Mouse (Mus musculus) left cerebral cortex, adult 9 months (tissue): Measurements from ENCODE around the gene Kdm2b.

Experiments used
- DNase-seq, 2 experiments: peaks; one replicate each; pipeline ENCODE4 v3.0.0; 2022; ENCODE audit warnings: low spot score in 2 of 2

Kdm2b gene

GRCm38 (mm10) chr5:122972116-122972515 is 17.5 kb downstream of the Kdm2b start:
- DNase-seq: no peak

DNA sequence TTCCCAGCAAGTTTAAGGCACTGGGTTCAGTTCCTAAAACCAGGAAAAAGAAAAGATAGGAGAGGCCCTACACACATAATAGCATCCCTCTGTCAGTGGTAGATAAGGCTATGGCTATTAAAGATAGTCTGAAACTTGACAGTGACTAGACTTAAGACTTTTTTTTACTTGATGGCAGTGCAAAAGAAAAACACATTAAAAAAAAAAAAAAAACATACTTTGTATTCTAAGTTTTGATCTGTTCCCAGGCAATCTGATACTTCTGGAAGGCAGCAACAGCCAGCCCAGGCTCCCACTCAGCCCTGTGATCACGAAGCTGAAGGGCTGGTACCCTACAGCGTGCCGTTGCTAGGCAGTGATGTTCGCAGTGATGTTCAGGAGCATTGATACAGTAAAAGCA is 18.2 kb downstream of the Kdm2b start:
- no peak for DNase-seq

GRCm38 (mm10) chr5:122970056-122970455 is 19.6 kb downstream of the Kdm2b start:
- DNase-seq: no peak

DNA sequence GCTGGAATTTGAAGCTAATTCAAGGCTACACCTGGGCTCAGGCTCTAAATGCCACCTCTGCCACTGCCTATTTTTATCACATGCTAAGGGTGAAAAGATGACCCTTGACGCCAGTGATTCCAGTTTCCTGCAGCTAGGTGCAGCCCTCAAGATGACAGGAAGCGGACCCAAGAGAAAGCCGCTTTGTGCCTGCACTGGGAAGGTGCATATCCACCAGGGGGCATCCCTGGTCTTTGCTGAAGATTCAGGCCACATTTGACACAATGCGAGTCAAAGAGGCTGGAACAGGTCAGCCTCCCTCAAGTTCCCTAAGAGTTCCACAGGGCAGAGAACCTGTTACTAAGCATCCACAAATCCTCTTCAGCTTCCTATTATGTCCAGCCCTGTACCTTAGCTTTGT is 21.3 kb downstream of the Kdm2b start:
- DNase-seq: peak in 1 of 2 experiments; percentile 78

DNA sequence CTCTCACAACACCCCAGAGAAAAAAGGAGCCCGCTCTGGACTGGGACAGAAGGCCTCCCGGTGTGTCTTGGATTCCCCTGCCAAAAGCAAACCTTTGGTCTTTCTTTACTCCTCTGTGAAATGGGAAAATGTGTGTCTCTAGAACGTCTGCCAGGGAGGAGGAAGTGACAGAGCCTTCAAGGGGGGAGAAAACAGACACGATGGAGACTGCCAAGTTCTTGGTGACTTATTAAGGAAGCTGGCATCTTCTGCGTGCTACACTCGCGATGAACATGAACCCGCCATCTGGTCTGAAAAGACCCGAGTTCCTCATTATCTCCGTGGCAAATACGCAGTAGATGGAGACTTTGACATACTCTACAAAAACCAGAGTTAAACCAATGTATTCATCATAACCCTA is 24.2 kb downstream of the Kdm2b start:
- no peak for DNase-seq

GRCm38 (mm10) chr5:122964853-122965252 is 24.8 kb downstream of the Kdm2b start:
- no peak for DNase-seq

DNA sequence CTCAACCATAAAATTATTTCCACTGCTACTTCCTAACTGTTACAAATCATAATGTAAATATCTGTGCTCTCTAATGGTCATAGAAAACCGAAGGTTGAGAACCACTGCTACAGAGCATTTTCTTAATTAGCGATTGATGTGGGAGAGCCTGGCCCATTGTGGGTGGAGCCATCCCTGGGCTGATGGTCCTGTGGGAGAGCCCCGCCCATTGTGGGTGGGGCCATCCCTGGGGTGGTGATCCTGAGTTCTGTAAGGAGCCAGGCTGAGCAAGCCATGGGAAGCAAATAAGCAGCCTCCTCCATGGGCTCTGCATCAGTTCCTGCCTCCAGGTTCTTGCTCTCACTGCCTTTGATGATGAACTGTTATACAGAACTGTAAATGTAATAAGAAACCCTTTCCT is 27.7 kb downstream of the Kdm2b start:
- no peak for DNase-seq

DNA sequence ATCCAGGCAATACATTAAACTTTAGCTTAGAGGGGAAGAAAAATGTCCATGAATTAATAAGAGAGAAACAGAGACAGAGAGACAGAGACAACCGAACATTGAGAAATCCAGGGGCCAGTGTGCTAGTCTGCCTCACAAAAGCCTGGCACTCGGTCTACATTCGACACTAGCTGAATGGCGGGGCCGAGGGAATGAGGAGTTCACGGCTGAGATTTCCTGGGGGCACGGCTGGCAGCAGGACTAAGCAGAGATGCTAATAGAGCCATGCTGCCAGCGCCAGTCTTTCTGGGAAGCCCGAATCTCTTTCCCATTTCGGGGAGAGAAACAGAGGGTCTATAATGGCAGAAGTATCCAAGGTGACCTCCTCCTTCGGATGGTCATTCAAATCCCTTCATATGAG is 30.2 kb downstream of the Kdm2b start:
- DNase-seq: no peak

DNA sequence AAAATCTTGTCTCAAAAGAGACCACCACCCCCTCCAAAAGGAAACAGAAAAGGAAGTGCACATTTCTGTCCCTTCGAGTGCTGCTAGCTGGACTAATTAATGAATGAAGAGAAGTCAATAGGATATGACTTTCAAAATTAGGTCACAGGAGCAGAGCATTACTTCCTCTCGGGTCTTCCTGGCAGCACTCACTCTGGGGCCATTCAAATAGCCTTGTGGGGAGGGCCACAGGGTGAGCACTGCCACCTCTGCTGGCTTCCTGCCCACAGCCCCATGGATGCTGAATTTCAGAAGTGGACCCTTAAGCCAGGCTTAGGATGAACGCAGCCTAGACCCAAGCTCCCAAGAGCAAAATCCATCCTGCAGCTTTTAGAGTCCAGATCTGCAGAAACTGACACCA is 33.6 kb downstream of the Kdm2b start:
- DNase-seq: no peak

DNA sequence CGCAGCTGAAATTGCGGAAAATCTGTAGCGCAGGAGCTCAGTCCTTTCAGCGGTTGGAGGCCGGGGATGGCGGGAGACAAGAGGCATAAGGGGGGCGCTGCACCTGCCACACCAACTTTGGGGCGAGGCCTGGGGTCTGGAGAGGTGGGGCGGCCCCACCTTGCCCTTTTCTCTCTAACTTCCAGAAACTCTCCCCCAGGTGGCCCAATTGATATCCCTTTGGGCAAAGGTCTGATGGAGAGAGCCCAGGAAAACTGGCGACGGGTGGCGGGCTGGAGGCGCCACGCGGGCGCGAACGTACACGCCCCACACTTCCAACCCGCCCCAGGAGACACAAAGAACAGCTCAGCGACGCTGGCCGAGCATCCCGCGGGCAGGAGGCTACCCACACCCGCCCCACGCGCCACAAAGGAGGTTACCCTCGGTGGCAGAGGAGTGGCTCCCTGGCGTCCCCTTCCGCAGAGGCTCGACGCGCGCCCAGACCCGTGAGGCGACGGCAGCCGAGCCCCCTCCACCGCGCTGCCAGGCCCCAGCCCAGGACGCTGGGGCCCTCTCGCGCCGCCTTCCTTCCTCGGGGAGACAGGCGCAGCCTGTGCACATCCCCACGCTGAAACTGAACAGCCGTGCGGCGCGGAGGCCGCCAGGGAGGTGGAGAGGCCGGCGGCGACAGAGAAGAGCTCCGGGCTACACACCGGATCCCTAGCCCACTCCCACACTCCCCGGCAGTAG is 37.5 kb downstream of the Kdm2b start:
- DNase-seq: no peak

- DNase-seq: peak in 1 of 2 experiments; percentile 38
Measured at GRCm38 (mm10) chr5:122951056-122951912, 38.3 kb downstream of the Kdm2b start.

DNA sequence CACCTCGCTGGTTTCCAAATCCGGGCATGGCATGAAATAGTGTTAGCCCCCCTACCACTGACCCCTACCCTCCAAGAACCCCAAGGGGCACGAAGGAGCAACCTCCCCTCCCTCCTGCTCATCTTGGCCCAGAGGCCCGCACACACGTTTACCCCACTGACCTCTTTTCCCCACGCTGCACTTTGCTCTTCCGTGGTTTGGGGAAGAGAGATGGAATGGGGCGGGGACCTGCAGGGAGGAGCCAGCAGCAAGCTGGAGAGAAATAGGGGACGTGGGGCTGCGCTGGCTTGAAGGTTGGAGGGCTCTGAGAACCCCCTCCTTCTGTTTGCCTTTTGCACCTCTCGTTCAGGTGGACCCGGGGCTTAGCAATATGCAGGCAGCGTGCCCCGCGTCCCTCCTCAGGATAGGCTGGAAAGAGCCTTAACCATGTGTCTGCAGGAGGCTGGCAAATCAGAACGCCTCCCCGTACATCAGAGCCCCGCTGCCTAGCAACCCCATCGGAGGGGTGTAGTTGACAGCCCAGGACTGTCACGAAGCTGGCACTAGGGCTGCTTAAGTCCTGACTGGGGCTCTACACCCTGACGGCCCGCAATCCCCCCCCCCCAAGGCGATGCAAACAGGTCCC is 39.2 kb downstream of the Kdm2b start:
- peak in 1 of 2 experiments; percentile 54 for DNase-seq

- no peak for DNase-seq
Measured at GRCm38 (mm10) chr5:122949101-122949500, 40.5 kb downstream of the Kdm2b start.

DNA sequence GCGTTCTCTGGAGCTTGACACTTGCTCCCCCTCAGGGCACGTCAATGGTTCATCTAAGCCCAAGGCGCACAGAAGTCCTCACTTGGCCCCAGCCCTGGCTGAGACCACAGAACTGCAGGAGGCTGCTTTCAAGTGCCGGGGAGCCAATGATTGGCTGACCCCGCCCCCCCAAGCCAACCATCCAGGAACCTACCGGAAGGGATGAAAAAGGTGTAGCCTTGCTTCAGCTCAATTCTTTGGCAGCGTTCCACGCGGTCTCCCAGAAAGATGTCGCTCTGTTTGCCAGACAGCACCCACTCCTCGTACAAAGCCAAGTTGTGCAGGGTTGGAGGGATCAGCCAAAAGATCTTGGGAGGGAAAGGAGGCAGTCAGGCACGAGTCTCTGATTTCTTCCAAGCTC is 42.1 kb downstream of the Kdm2b start:
- no peak for DNase-seq

GRCm38 (mm10) chr5:122938676-122939075 is 50.9 kb downstream of the Kdm2b start:
- DNase-seq: no peak

- no peak for DNase-seq
Measured at GRCm38 (mm10) chr5:122937958-122938540, 51.6 kb downstream of the Kdm2b start.

- DNase-seq: no peak
Measured at GRCm38 (mm10) chr5:122937031-122937430, 52.6 kb downstream of the Kdm2b start.

DNA sequence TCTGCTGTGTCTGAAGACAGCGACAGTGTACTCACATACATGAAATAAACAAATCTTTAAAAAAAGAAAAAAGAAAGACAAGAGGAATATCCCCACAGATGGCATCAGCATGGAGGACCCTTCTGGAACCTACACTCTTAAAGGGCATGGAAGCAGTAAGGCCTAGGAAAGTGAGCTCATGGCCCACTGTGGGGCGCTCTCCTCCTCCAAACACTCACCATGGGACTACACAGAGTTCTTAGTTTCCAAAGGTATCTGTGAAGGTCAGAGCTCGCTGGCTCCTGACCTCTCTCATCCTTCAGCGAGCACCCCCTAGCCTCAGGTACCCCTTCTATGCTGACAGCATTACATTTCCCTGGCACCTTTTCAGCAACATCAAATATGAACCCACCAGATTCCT is 53.8 kb downstream of the Kdm2b start:
- DNase-seq: no peak

DNA sequence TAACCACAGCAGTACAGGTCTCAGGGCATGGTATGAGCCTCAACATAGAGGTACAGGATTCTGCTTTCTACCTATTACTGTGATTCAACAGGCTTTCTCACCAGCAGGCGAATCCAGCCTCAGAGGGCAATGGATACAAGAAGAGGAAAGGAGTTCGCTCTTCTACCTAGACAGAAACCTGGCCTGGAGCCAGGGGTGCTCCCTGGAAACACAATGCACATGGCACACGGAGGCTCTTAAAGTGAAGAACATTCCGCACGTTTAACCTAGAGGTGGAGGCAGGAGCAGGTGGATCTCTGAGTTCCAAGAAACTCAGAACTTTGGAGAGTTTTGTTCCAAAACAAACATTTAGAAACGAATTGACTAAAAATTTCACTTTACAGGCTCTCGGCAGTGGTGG is 58.6 kb downstream of the Kdm2b start:
- DNase-seq: no peak

DNA sequence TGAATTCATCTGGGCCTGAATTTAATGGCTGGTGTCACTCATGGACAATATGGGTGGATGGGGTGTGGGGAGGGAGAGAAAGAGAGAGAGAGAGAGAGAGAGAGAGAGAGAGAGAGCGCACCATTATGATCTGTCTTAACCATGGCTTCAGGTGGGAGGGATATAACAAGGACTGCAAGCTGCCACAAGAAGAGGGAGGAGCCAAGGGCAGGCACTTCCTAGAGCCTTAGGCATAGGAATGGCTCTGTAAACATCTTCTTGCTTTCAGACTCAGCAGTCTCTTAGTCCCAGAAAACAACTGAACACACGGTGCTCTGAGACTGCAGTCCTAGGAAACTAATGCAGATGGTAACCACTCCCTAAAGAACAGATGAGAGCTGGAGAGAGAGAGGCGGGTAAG is 61.3 kb downstream of the Kdm2b start:
- DNase-seq: no peak

DNA sequence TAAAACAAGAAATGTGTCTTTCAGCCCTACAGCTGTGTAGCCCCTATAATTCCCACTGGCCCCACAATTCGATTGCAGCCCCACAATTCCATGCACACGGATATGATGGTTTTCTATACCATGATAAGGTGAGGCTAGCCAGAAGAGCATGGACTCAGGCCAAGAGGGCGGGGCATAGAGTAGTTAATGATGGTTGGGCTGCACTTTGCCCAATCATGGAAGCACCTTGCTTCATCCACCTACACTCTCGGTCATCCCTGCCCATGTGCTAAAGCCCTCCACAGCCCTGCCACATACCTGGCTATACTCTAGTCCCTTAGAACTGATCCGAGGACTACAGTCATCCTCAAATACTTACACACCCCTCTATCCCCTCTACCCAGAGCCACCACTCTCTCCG is 61.9 kb downstream of the Kdm2b start:
- no peak for DNase-seq

GRCm38 (mm10) chr5:122927092-122927491 is 62.5 kb downstream of the Kdm2b start:
- DNase-seq: no peak
